Mouse (Mus musculus): ENCODE results near the gene Krt8.

Gene Krt8

DNA sequence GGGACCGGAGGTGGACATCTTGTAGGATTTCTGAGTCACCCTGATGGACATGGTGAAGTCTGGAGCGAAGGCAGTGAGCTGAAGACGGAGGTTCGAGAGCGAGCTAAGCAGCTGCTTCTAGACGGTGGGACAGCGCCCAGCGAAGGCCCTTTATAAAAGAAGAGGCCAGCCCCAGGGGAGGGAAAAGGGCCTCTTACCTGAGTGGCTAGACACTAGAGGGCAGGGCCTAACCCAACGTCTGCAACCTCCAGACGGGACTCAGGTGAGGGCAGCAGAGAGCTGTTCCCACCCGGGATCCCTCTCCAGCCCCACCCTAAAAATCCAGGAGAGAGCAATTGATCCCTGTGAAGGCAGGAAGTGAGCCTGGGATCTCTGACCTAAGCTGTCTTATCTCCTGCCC, at the start of gene Krt8:
TSS of gene Krt8 (minus strand) at position 294 of the 400 bp plus-strand sequence.
- DNase-seq (ENCODE audit: low read depth, low spot score): no peak

DNA sequence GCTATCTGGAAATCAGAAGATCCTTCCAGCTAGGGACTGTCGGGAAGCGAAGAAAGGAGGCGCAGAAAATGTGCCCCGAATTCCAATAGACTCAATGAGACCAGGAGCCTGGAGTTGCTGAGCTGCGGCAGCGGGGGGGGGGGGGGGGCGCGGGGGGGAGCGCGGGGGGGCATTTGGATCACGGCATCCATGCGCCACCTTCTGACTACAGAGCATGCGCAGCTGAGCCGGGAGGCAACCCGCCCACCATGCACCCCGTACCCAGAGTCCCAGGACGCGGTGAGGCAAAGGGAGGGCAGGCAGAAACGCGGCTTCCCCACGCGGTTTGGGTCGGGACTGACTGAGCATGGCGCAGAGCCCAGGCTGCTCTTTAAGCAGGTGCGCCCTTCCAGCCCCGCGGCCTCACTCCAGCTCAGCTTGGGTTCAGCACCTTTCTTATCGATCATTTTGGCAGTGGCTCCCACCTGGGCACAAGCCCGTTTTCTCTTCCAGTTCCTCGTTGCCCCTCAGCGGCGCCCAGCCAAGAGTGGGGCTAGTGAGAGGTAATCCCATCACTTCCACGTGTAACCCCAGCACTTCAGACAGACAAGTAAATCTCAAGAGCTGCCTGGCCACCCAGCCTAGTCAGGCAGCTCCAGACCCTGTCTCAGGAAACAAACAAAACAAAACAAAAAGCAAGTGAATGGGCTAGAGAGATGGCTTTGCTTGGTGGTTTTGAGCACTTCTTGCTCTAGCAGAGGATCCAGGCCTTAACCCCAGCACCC, 47.8 kb upstream of the Krt8 start:
- DNase-seq (ENCODE audit: low read depth, low spot score): peak; percentile 78

DNA sequence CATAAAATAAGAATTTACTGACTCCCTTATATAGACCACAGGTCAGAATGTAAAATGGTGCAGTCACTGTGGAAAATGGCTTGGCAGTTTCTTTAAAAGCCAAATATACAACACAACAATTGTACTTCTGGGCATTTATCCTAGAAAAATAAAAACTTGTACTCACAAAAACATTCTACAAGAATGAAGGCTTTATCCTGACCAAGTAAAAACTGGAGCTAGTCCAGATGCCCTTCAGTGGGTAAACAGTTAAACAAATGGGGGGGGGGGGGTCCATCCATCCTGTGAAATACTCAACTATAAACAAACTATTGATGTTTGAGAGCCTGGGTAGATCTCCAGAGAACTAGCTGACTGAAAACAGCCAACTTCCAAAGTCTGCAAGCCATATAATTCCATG, 45.6 kb upstream of the Krt8 start:
- no peak for DNase-seq (ENCODE audit: low read depth, low spot score)

DNA sequence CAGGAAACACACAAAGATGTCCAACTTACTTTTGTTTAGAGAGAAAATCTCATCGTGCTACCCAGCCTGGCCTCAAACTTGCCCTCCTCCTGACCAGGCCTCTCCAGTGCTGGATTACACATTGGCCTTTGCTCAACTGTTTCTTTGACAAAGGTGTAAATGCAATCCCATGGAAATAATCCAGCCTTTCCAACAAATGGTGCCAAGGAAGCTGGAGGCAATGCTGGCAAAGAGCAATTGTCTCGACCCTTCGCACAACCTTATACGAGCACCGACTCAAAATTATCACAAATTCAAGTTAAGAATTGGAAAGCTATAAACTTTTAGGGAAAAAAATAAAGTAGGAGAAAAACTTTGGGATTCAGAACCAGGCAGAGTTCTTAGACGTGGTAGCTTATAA, 43.7 kb upstream of the Krt8 start:
- DNase-seq (ENCODE audit: low read depth, low spot score): no peak

DNA sequence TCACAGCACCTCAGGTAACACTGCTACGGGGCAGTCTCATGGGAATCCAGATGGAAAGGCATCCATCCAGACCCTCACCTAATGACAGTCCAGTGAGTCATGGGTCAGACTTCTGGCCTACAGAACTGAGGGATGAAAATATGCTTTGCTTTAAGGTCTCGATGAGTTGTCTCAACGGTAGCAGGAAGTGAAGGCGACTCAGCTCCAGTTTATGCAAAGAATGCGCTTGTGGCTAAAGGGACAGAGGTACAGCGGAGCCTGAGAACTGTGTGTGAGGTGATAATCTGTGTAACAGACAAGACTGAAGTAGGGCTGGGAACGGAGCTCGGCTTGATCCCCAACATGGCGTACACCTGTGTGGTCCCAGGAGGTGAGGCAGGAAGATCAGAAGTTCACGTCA, 41.4 kb upstream of the Krt8 start:
- no peak for DNase-seq (ENCODE audit: low read depth, low spot score)

DNA sequence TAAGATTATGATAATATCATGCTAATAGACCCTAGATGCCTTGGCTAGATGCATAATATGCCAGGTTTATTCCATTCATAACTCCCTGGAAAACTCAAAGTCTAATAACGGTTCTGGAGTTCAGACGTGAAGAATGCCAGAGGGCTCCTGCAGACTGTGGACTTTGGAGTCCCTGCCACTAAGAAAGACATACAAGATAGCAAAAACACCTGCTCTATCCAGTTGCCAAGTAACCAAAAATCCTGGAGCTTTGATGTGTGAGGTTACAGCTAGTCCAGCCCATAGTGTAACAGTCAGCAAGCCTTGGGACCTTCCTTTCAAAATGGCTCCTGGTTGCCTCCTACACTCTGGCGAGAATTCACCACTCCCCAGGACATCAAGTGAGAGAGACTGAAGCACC, 40.5 kb upstream of the Krt8 start:
- no peak for DNase-seq (ENCODE audit: low read depth, low spot score)

DNA sequence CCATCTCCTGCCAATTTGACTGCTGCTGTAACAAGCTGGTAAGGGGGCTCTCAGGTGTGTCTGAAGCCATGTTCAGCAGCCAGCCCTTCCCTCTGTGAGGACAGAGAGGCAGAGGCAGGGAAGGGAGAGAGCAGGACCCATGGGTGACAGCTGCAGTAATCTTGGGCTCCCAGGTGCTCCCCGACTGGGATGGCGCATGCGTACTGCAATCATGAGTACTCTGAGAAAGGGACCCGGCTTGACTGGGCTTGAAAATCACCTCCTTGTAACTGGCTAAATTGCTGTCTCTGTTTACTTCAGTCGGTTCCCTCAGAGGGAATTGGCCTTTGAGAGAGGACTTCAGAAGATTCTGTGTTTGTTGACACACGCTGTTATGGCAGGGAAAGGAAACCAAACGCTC, 37.7 kb upstream of the Krt8 start:
- no peak for DNase-seq (ENCODE audit: low read depth, low spot score)

DNA sequence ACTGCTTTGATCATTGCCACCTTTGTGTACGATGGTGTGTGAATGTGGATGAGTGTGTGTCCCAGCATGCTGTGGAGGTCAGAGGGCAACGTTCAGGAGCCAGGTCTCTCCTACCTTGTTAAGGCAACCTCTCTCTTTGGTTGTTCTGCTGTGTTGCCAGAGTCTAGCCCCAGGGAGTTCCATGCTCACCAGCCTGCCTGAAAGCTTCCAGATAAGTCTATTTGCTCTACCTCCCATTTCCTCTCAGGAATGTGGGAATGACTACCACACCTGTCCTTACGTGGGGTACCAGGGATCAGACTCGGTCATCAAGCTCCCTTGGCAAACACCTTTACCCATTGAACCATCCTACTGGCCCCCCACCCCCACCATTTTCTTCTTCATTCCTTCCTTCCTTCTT, 36.0 kb upstream of the Krt8 start:
- DNase-seq (ENCODE audit: low read depth, low spot score): no peak

DNA sequence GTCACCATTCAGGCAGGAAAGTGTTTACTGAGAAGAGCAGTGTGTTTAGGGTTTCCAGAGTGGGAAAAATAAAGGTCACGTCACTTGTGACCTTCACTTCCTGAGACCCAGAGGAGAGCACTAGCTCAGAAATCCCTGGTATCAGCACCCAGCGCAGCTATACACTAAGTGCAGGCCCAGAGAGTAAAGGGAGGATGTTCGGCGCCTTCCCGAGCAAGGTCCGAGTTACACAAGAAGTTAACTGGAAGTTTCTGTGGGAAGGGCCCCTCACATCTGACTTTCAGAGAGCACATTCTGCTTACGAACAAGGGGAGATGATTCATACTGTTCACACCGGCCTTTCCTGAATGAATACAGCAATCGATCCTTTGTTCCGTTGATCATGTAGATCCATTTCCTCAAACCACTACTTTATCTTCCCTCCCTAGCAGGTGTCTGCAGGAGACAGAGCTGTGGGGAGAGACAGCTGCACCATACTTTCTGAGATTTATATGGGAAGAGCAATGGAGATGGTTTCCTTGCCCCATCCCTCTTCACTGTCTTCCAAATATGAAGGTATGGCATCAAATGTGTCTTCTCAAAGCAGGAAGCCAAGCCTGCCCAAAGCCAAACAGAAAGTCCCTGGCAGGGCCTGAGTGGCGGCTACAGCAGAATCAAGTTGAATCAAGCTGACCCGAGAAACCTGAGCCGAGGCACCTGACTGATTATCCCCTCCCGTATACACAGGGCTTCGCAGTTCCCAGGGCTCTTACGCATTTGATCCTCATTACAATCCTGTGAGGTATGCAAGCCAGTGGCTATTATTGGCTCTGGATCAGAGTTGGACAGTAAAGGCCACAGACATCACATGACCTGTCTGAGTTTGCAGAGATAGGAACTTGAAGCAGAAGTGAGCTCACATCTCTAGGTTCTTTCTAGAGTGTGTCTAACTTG, 30.1 kb upstream of the Krt8 start:
- DNase-seq (ENCODE audit: low read depth, low spot score): no peak

DNA sequence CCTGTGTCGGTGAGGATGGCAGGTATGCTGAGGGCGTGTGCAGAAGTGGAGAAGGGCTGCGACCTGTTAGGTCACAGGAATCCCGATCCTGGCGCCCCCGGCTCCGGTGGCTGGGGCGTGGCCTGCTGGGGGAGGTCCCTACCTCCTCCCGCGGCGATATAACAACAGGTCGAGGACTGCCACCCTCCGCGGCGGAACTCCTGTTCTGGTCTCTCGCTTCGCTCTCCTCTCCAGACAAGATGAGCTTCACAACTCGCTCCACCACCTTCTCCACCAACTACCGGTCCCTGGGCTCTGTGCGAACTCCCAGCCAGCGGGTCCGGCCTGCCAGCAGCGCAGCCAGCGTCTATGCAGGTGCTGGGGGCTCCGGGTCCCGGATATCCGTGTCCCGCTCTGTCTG, 23.8 kb upstream of the Krt8 start, which contains the start of gene Krt18:
TSS of gene Krt18 (plus strand) at position 141 of the 400 bp plus-strand sequence.
- no peak for DNase-seq (ENCODE audit: low read depth, low spot score)

DNA sequence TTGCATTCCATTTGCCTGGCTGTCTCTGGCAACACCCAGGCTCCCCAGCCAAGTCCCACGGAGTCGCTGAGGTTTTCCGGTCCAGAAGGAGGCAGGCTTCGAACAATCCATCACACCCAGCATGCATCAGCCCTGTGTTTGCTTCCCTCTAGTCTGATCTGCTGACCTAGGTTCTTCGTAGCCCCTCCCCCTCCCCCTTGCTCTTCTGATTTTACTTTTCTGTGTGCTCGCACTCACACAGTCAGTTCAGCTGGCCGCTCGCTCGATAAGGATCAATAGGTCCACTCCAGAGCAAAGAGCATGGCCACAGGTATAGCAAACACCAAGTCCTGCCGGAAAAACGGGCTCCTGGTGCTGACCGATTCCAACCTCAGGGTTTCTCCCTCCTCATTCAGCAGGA, 22.1 kb upstream of the Krt8 start:
- DNase-seq (ENCODE audit: low read depth, low spot score): no peak

DNA sequence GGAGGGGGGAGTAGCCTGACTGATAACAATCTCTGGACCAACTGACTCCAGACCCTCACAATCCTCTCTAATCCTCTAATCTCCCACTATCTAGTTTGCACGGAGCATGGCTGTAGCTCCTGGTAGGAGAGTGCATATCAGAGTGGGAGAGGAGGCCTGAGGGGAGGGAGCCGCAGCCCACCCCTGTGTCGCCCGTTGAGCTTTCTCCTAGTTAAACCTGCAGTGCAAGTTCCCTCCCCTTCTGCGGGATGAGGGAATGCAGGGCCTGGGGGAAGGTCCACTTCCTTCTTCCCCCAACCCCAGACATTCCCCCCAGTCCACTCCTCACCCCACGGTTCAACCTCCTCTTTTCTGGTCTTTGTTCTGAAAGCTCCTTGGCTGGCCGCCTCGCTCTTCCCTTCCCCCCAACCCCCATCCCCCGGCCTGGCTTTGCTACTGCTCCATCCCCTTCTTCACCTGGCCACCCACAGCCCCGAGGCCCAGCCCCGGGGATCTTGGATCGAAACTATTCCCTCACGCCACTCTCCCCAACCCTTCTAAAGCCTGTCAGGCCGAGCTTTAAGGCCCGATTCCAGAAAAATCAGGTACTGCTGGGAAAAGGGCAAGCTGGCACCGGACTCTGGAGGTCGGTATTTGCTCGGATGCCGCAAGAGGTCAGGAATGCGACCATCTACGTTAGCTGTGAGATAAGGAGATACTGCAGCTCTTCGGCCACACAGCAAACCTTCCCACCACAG, 21.0 kb upstream of the Krt8 start:
- no peak for DNase-seq (ENCODE audit: low read depth, low spot score)

DNA sequence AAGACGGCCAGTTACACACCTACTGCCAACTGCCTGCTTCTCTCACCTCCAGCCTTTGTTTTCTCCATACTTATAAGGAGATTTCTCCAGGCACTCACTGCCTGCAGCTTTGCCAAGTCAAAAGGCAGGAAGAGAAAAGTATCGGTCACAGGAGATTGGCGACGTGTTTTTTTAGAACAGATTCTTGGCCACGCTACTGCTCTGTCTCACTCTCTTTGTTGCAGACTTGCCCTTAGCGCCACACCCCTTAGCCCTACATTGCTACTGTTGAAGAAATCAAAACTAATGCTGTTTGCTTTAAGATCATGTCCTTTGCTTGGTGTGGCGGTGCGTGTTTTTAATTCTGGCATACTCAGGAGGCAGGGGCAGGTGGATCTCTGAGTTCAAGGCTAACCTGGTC, 19.6 kb upstream of the Krt8 start:
- no peak for DNase-seq (ENCODE audit: low read depth, low spot score)

DNA sequence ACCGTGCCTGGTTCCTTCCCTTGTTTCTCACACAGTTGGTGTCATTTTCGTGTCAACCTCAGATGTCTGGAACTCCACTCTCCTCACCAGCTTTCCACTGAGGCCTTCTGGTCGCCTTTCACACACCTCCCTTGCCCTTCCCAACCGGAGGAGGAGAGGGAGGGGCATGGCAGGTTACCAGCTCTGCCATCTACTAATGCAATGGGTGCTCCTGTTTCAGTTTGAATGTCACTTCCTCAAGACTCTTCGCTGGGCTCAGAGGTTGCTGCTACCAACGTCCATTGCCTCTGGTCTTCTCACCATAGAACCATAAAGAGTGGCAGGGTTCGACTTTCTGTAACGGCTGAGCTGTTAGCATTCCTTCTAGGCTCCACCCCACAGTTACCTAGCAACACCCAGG, 18.2 kb upstream of the Krt8 start:
- DNase-seq (ENCODE audit: low read depth, low spot score): no peak

DNA sequence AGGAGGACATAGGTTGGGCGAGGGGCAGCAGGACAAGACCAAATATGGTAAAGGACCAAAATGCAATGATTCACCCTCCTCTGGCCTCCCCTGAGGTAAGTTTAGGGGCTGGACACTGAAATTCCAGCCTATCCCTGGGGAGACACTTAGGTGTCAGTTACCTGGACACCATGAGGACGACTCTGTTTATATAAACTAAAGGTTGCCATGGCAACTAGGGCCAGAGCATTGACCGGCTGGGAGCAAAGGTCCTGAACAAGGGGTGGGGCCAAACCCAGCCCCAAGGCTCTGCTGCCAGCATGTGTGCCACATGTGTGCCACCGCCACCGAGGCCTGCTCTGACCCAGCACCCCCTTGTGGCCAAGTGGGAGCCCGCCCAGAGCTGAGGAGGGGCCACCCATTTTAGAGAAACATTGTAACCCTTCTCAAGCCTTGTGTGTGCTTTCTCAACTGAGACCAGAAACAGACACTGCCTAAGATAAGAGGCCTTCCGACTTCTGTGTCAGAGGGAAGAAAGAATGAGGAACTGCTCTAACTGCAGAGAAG, 13.7 kb upstream of the Krt8 start:
- DNase-seq (ENCODE audit: low read depth, low spot score): peak; percentile 79

DNA sequence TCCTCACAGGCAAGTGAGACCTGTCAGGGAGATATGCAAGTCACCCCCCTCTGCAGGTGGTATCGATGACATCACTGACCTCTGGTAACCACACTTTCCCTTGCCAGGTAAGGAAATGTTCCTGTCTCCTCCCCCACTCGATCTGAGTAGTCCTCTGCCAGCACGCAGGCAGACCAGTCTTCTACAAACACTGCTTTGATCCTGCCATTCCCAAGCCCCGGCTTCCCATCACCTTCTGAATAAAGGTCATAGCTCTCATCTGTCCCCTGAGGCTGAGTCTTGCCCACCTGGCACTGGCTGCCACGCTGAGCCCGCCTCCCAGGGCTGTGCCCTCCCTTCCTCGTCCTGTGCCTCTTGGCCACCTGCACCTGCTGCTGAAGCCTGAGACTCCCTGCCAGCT, 12.5 kb upstream of the Krt8 start:
- DNase-seq (ENCODE audit: low read depth, low spot score): no peak

DNA sequence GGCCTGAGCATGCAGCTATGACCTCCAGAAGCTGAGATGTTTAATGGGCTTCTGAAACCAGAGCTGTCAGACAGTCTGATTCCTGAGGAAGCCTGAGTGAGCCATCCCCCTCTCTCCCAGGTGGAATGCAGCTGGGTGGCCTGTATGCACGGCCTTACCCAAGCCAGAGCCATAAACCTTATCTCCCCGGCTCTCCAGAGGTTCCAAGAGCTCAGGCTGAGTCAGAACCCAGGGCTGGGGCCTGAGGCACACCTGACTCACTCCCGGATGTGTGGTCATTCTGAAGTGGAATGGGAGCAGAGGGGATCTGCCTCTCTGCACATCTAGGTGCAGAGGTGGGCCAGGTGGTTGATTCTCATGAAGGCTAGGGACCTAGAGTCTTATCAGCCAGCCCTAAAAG, 11.8 kb upstream of the Krt8 start:
- DNase-seq (ENCODE audit: low read depth, low spot score): no peak

DNA sequence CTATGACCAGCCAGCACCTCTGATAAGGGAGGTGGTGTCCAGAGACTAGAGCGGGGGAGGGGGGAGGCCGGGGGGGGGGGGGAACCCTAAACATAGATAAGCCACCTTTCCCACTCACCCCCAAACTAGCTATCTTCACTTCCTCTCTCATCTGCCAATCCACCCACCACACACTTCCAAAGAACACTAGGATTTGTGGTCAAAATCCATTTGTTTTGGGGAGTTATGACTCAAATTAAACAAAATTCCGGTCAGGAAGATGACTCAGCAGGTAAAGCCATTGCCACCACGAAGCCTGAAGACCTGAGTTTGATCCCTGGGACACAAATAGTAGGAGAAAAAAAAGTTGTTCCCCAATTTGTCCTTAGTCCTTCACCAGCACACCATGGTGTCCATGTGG, 10.6 kb upstream of the Krt8 start:
- no peak for DNase-seq (ENCODE audit: low read depth, low spot score)

DNA sequence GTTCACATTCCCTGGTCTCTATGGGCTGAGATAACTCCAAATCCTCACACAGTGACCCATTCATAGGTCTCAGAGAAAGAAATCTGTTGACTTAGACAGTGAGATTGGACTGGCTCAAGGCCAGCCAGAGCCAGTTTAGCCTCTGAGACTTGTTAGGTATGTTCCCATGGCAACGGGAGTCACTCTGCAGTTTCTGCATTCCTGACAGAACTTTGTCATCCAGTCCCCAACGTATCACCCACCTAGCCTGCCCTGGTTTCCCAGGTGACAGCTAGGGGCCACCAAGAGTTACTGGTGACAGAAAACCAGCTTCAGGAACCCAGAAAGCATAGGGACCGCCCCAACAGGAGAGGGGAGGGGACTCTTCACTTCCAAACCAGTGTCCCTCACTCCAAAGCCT, 9.4 kb upstream of the Krt8 start:
- peak; percentile 59 for DNase-seq (ENCODE audit: low read depth, low spot score)

DNA sequence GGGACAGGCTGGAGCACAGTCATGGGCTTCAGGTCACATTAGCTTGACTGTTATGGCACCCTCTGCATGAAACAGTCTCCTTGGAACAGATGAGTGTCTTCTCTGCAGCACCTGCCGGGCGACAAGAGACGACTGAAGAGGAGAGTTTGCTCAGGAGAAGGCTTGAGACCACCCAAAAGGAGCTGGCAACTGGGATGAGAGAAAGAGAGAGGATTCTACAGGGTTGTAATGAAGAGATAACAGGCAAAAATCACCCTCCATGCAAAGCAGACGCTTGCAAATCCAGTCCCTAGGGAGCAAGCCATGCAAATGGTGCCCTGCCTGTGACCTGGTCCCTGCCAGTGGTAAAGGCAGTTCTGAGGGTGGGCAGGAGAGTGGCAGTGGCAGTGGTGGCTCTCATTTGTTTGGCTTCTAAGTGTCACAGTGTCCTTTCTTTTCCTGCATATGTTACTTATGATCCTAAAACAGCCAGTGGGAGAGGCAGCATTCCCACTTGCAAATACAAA, 8.0 kb upstream of the Krt8 start:
- no peak for DNase-seq (ENCODE audit: low read depth, low spot score)

DNA sequence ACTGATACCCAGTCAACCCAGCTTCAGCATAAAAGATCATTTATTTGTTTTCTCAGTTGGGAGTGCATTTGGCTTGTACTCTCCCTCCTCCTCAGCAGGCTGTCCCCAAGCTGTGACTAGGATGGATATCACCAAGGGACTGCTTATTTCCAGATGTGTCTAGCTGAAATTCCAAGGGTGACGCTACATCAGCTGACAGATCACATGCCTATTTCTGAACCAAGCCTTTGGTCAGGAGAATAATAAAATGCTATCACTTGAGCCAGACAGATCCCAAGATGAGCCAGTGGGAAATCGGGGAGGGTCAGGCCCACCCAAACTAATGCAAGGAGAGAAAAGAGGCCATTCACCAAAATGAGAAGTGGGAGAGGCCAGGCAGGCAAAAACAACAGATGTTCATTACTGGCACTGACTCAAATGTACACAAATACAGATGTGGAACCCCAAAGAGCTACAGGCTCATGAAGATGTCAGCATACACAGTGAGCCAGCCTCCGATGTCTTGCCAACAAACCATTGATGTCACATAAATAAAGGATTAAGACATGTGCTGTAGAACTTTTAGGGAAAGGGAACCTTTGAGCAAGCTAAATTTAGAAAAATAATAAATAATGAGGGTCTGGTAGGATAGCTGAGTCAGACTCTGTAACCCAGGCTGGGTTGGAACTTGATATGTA, 6.4 kb upstream of the Krt8 start:
- DNase-seq (ENCODE audit: low read depth, low spot score): no peak
